Mouse (Mus musculus) kidney, postnatal 0 days (tissue): ENCODE results near the gene Ybx1. TPM values are rescaled to one million over a fixed set of nuclear protein-coding genes. Genes with fewer than 3 reads are reported as not detected.

Experiments used
- ATAC-seq: fragments of 200-750 bp; cut with Nextera tagmentation; replicated peaks from 2 replicates; pipeline ENCODE4 v1.8.0; 2017; ENCODE audit warnings: low read depth, moderate number of reproducible peaks, moderate TSS enrichment, moderate library complexity; ENCODE audit not compliant: low FRiP score
- DNase-seq: peaks from one replicate; pipeline ENCODE4 v3.0.0-alpha.2; 2016; ENCODE audit warnings: low spot score
- H3K27ac ChIP-seq: fragments of 300-500 bp; sonication (generic); 2 replicates; pipeline ENCODE4 v1.5.1; 2014; ENCODE audit warnings: mild to moderate bottlenecking
- H3K27me3 ChIP-seq: fragments of 300-500 bp; sonication (generic); 2 replicates; pipeline ENCODE4 v1.6.1; 2014; ENCODE audit warnings: low read length, mixed read lengths; ENCODE audit not compliant: insufficient read depth
- H3K36me3 ChIP-seq: fragments of 300-500 bp; sonication (generic); 2 replicates; pipeline ENCODE4 v1.6.1; 2014; ENCODE audit warnings: low read length, mixed read lengths; ENCODE audit not compliant: insufficient read depth
- H3K4me1 ChIP-seq: fragments of 300-500 bp; sonication (generic); replicated peaks from 2 replicates; pipeline ENCODE4 v1.6.1; 2014; ENCODE audit warnings: antibody characterized with exemption, low read length, mixed read lengths; ENCODE audit not compliant: insufficient read depth
- H3K4me2 ChIP-seq: fragments of 300-500 bp; sonication (generic); 2 replicates; pipeline ENCODE4 v1.6.1; 2014; ENCODE audit warnings: mild to moderate bottlenecking, low read length, moderate library complexity, mixed read lengths
- H3K4me3 ChIP-seq: fragments of 300-500 bp; sonication (generic); replicated peaks from 2 replicates; pipeline ENCODE4 v1.5.1; 2014; ENCODE audit warnings: low read depth, low read length
- H3K9ac ChIP-seq: fragments of 300-500 bp; sonication (generic); 2 replicates; pipeline ENCODE4 v1.6.1; 2014; ENCODE audit warnings: low read depth, low read length
- H3K9me3 ChIP-seq: fragments of 300-500 bp; sonication (generic); replicated peaks from 2 replicates; pipeline ENCODE4 v1.6.1; 2016; ENCODE audit warnings: low read length, inconsistent platforms, mixed read lengths
- CTCF ChIP-seq: IDR thresholded peaks from 2 replicates; pipeline ENCODE4 v1.5.1; 2016; ENCODE audit warnings: antibody characterized with exemption, low read depth, mild to moderate bottlenecking, moderate library complexity
- WGBS: fragments of 180-500 bp; shearing (Covaris S2); extraction: QIAGEN DNeasy Blood & Tissue Kit; methylation state at CpG from one replicate; pipeline ENCODE4 v1.1.7; 2014; 5-methylcytosine and 5-hydroxymethylcytosine counted together
- polyA plus RNA-seq: library from polyadenylated mRNA; unstranded; fragments of >200 nt; fragmentation: Nextera tagmentation; extraction: Ambion mirVana; gene quantifications from 2 replicates; pipeline ENCODE4 v1.2.1, GENCODE M21; 2015

Gene Ybx1
- polyA plus RNA-seq, 1 experiment from 2014 or later = 676 TPM

- Histone ChIP-seq H3K4me1 (no peaks in the 10 kb centered on the region; the same call in 1 of the 2 replicates), H3K36me3 (peaks cover 10% of the 10 kb centered on the region; the same call in 1 of the 2 replicates), H3K4me3 (no peak overlapping the region), H3K9ac (no peak overlapping the region), H3K4me2 (no peak overlapping the region), H3K27me3 (no peaks in the 10 kb centered on the region), H3K27ac (no peak overlapping the region), H3K9me3 (no peaks in the 10 kb centered on the region)
- DNase-seq = no peak
- 91% methylated on average over 12 of the region's 12 CpGs for WGBS
- no peak for TF ChIP-seq CTCF
- no peak for ATAC-seq
Observed at GRCm38 (mm10) chr4:119242571-119242970, 51.8 kb downstream of the Ybx1 start.

DNA sequence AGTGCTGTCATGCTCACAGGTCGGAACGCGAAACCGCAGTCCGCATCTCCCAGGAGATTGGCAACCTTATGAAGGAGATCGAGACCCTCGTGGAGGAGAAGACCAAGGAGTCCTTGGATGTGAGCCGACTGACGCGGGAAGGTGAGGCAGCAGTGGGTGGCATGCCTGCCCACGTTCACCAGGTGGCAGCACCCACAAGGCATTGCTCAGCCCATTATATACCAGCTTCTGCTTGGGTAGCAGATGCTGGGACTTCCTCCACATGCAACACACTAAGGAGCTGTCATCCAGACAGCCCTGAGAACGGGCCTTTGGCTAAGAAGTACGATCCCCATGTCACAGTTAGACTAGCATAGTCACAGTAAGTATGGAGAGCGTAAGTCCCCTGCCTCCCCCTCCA is 52.7 kb downstream of the Ybx1 start:
- Histone ChIP-seq H3K4me3 (no peak overlapping the region), H3K27ac (no peak overlapping the region), H3K9me3 (no peaks in the 10 kb centered on the region), H3K27me3 (no peaks in the 10 kb centered on the region), H3K4me1 (no peaks in the 10 kb centered on the region), H3K36me3 (peaks cover 9% of the 10 kb centered on the region; the same call in 1 of the 2 replicates), H3K9ac (no peak overlapping the region), H3K4me2 (no peak overlapping the region)
- WGBS = 86% methylated on average over 14 of the region's 14 CpGs
- ATAC-seq (no peak), DNase-seq (no peak)
- TF ChIP-seq CTCF = peak; percentile 65

- H3K9me3 ChIP-seq = no peaks in the 10 kb centered on the region
- H3K36me3 ChIP-seq = 0 out of 2 replicates have a peak, but pooled peaks cover 5% of the 10 kb centered on the region
- no peak overlapping the region for H3K4me3 ChIP-seq
- peak overlapping the region; percentile 66 for H3K27ac ChIP-seq
- peak; percentile 64 for ATAC-seq
- TF ChIP-seq CTCF = peak; percentile 91
- H3K4me1 ChIP-seq = no peaks in the 10 kb centered on the region
- WGBS = 32% methylated on average over 12 of the region's 12 CpGs
- DNase-seq = peak; percentile 98
- H3K4me2 ChIP-seq = peak overlapping the region; percentile 44
- H3K9ac ChIP-seq = no peak overlapping the region; the same call in 1 of the 2 replicates
- no peaks in the 10 kb centered on the region for H3K27me3 ChIP-seq
Observed at GRCm38 (mm10) chr4:119239181-119239682, 55.2 kb downstream of the Ybx1 start.

DNA sequence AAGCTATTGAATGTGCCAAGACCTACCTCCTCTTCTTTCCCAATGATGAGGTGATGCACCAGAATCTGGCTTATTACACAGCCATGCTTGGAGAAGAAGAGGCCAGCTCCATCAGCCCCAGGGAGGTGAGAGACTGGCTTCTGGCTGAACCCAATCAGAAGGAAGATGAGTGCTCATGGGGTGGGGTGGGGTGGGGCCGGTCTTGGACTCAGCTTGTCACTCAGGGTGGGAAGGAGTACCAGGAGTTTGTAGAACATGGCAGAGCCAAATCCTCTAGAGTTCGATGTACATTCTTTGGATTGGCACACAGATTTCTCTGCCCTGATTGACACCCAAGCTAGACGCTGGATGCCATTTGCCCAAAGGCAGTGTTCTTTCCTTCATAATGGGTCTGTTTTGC is 55.7 kb downstream of the Ybx1 start:
- Histone ChIP-seq H3K4me1 (no peaks in the 10 kb centered on the region), H3K9me3 (no peaks in the 10 kb centered on the region), H3K4me2 (0 out of 2 replicates have a peak overlapping the region, but pooled peaks have one; percentile 44), H3K4me3 (no peak overlapping the region), H3K36me3 (0 out of 2 replicates have a peak, but pooled peaks cover 5% of the 10 kb centered on the region), H3K27me3 (no peaks in the 10 kb centered on the region), H3K9ac (no peak overlapping the region), H3K27ac (0 out of 2 replicates have a peak overlapping the region, but pooled peaks have one; percentile 25)
- DNase-seq (no peak), ATAC-seq (no peak)
- no peak for TF ChIP-seq CTCF
- 81% methylated on average over 3 of the region's 3 CpGs for WGBS

- Histone ChIP-seq H3K4me1 (peaks cover 4% of the 10 kb centered on the region; the same call in 1 of the 2 replicates), H3K4me2 (peak overlapping the region; percentile 86), H3K9ac (no peak overlapping the region), H3K27ac (no peak overlapping the region), H3K4me3 (peak overlapping the region; percentile 77), H3K27me3 (no peaks in the 10 kb centered on the region), H3K36me3 (no peaks in the 10 kb centered on the region), H3K9me3 (no peaks in the 10 kb centered on the region)
- ATAC-seq (no peak), DNase-seq (no peak)
- 61% methylated on average over 3 of the region's 3 CpGs for WGBS
- TF ChIP-seq CTCF = no peak
Observed at GRCm38 (mm10) chr4:119234348-119234747, 60.1 kb downstream of the Ybx1 start.

DNA sequence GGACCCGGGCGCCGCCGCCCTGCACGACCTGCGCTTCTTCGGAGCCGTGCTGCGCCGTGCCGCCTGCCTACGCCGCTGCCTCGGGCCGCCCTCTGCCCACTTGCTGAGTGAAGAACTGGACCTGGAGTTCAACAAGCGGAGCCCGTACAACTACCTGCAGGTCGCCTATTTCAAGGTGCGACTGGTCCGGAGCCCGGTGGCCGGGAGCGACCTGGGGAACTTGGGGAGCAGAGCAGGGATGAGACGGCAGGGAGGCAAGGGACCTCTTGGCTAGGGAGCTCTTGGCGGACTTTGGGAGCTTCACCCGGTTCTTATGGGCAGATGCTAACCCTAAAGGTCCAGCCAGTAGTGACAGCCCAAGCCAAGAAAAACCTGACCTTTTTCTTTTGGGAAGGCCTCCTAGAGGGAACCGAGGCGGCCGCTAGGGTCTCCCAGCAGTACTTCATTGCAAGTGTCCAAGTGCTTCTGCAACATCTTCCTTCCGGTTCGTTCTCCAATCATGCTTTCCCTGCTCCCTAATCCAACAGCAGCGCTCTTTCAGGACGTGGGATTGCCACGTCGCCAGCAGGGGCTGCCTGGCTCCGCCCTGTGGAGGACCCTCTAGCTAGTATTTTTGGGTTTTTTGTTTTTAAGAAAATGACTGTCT is 61.0 kb downstream of the Ybx1 start:
- peak; percentile 91 for DNase-seq
- no peaks in the 10 kb centered on the region for H3K36me3 ChIP-seq
- peak overlapping the region; percentile 77 for H3K4me3 ChIP-seq
- no peaks in the 10 kb centered on the region for H3K9me3 ChIP-seq
- peak overlapping the region; percentile 68 for H3K9ac ChIP-seq
- peak; percentile 49 for TF ChIP-seq CTCF
- WGBS = under 1% methylated on average over 36 of the region's 36 CpGs
- H3K4me2 ChIP-seq = peak overlapping the region; percentile 86
- peak overlapping the region; percentile 68 for H3K27ac ChIP-seq
- H3K27me3 ChIP-seq = no peaks in the 10 kb centered on the region
- H3K4me1 ChIP-seq = peaks cover 4% of the 10 kb centered on the region; the same call in 1 of the 2 replicates
- no peak; the same call in 1 of the 2 replicates for ATAC-seq
